Mouse (Mus musculus) MEL (cell line): ENCODE measurements around the gene Etfa.

Experiments
- CTCF ChIP-seq, 3 experiments: IDR thresholded peaks in 2 of 3; conservative IDR thresholded peaks in 1 of 3; 2 replicates each; pipeline ENCODE4 v1.5.1; 2011 to 2012; ENCODE audit warnings: low read length in 3 of 3, low read depth in 2 of 3, mild to moderate bottlenecking in 2 of 3, improper control_type of control experiment in 1 of 3, inconsistent platforms in 1 of 3, mixed read lengths in 1 of 3, moderate library complexity in 1 of 3; ENCODE audit not compliant: control insufficient read depth in 1 of 3, insufficient read depth in 1 of 3, poor library complexity in 1 of 3, severe bottlenecking in 1 of 3
- EP300 ChIP-seq, 2 experiments: IDR thresholded peaks; 2 replicates each; pipeline ENCODE4 v1.6.1; 2011; ENCODE audit warnings: improper control_type of control experiment in 2 of 2, low read length in 2 of 2, low read depth in 1 of 2, mild to moderate bottlenecking in 1 of 2

- TF ChIP-seq EP300 (IDR thresholded peaks at IDR 0.05; ENCODE audit: low read depth in 1 of 2, low read length in 2 of 2) (no peak), CTCF (IDR thresholded peaks at IDR 0.05 in 2 of 3, conservative IDR thresholded peaks at IDR 0.05 in 1 of 3; ENCODE audit: control insufficient read depth in 1 of 3, insufficient read depth in 1 of 3, low read depth in 2 of 3, low read length in 3 of 3, poor library complexity in 1 of 3, severe bottlenecking in 1 of 3) (no peak)
These were observed 28.8 kb upstream of the Etfa start for GRCm38 (mm10) chr9:55540888-55541287.
